Mouse (Mus musculus) hindbrain, postnatal 0 days (tissue): ENCODE data around the gene Top2b. TPM values are rescaled to one million over a fixed set of nuclear protein-coding genes. Genes with fewer than 3 reads are reported as not detected.

Source experiments
- ATAC-seq: fragments of 200-750 bp; cut with Nextera tagmentation; 2 replicates; pipeline ENCODE4 v1.8.0; 2017; ENCODE audit warnings: mild to moderate bottlenecking, moderate TSS enrichment, moderate library complexity
- DNase-seq: peaks from one replicate; pipeline ENCODE4 v3.0.0-alpha.2; 2015; ENCODE audit warnings: low spot score
- H3K27ac ChIP-seq: fragments of 300-500 bp; sonication (generic); 2 replicates; pipeline ENCODE4 v1.5.1; 2014; ENCODE audit warnings: mild to moderate bottlenecking
- H3K27me3 ChIP-seq: fragments of 300-500 bp; sonication (generic); 2 replicates; pipeline ENCODE4 v1.6.1; 2014; ENCODE audit warnings: low read length, mixed read lengths; ENCODE audit not compliant: insufficient read depth
- H3K36me3 ChIP-seq: fragments of 300-500 bp; sonication (generic); 2 replicates; pipeline ENCODE4 v1.6.1; 2014; ENCODE audit warnings: low read length, mixed read lengths; ENCODE audit not compliant: insufficient read depth
- H3K4me1 ChIP-seq: fragments of 300-500 bp; sonication (generic); 2 replicates; pipeline ENCODE4 v1.6.1; 2014; ENCODE audit warnings: antibody characterized with exemption, low read length, mixed read lengths; ENCODE audit not compliant: insufficient read depth
- H3K4me2 ChIP-seq: fragments of 300-500 bp; sonication (generic); 2 replicates; pipeline ENCODE4 v1.6.1; 2014; ENCODE audit warnings: low read depth, mild to moderate bottlenecking, low read length, moderate library complexity, mixed read lengths
- H3K4me3 ChIP-seq: fragments of 300-500 bp; sonication (generic); 2 replicates; pipeline ENCODE4 v1.5.1; 2014; ENCODE audit warnings: low read length
- H3K9ac ChIP-seq: fragments of 300-500 bp; sonication (generic); replicated peaks from 2 replicates; pipeline ENCODE4 v1.6.1; 2014; ENCODE audit warnings: mild to moderate bottlenecking, low read length, moderate library complexity, mixed read lengths
- H3K9me3 ChIP-seq: fragments of 300-500 bp; sonication (generic); 2 replicates; pipeline ENCODE4 v1.6.1; 2016; ENCODE audit warnings: low read length, mixed read lengths
- CTCF ChIP-seq: IDR thresholded peaks from 2 replicates; pipeline ENCODE4 v1.5.1; 2016; ENCODE audit warnings: antibody characterized with exemption, control low read depth, low read depth
- WGBS: fragments of 180-500 bp; shearing (Covaris S2); extraction: QIAGEN DNeasy Blood & Tissue Kit; methylation state at CpG from one replicate; pipeline ENCODE4 v1.1.7; 2014; 5-methylcytosine and 5-hydroxymethylcytosine counted together
- polyA plus RNA-seq: library from polyadenylated mRNA; unstranded; fragments of >200 nt; fragmentation: Nextera tagmentation; extraction: Ambion mirVana; gene quantifications from 2 replicates; pipeline ENCODE4 v1.2.1, GENCODE M21; 2015
- total RNA-seq: library from RNA; depleted of rRNA; stranded (reverse); fragments of >200 nt; gene quantifications from 2 replicates; pipeline ENCODE4 v1.2.3, GENCODE M21; 2014

Gene Top2b
- total and polyA plus RNA-seq, 2 experiments from 2014 or later: 40.9 to 79.0 TPM

GRCm38 (mm10) chr14:16434396-16435171, 69.6 kb downstream of the Top2b start:
- no peak overlapping the region for H3K9ac ChIP-seq
- no peak overlapping the region for H3K4me3 ChIP-seq
- no peaks in the 10 kb centered on the region for H3K27me3 ChIP-seq
- 31% methylated on average over 3 of the region's 3 CpGs for WGBS
- ATAC-seq (peak; percentile 61; the same call in 1 of the 2 replicates), DNase-seq (peak; percentile 76)
- H3K4me1 ChIP-seq: no peaks in the 10 kb centered on the region
- no peak overlapping the region for H3K27ac ChIP-seq
- peak; percentile 90 for TF ChIP-seq CTCF
- no peak overlapping the region for H3K4me2 ChIP-seq
- H3K9me3 ChIP-seq: no peaks in the 10 kb centered on the region
- peaks cover 10% of the 10 kb centered on the region; the same call in 1 of the 2 replicates for H3K36me3 ChIP-seq

- H3K4me2 ChIP-seq: no peak overlapping the region
- TF ChIP-seq CTCF: no peak
- ATAC-seq (no peak), DNase-seq (no peak)
- H3K4me3 ChIP-seq: no peak overlapping the region
- no peak overlapping the region for H3K9ac ChIP-seq
- H3K9me3 ChIP-seq: no peaks in the 10 kb centered on the region
- H3K4me1 ChIP-seq: no peaks in the 10 kb centered on the region
- WGBS: 87% methylated on average over 4 of the region's 4 CpGs
- no peaks in the 10 kb centered on the region for H3K27me3 ChIP-seq
- H3K36me3 ChIP-seq: peaks cover under 1% of the 10 kb centered on the region; the same call in 1 of the 2 replicates
- H3K27ac ChIP-seq: no peak overlapping the region
Measured at GRCm38 (mm10) chr14:16437386-16437785, 72.4 kb downstream of the Top2b start.

GRCm38 (mm10) chr14:16439385-16440126, 74.6 kb downstream of the Top2b start:
- Histone ChIP-seq H3K4me2 (no peak overlapping the region), H3K36me3 (no peaks in the 10 kb centered on the region; the same call in 1 of the 2 replicates), H3K27ac (no peak overlapping the region), H3K9me3 (no peaks in the 10 kb centered on the region), H3K4me3 (no peak overlapping the region), H3K4me1 (no peaks in the 10 kb centered on the region), H3K27me3 (no peaks in the 10 kb centered on the region), H3K9ac (no peak overlapping the region)
- WGBS: 58% methylated on average over 6 of the region's 6 CpGs
- TF ChIP-seq CTCF: no peak
- DNase-seq (no peak), ATAC-seq (no peak)

GRCm38 (mm10) chr14:16444859-16445258, 79.9 kb downstream of the Top2b start:
- Histone ChIP-seq H3K9me3 (no peaks in the 10 kb centered on the region), H3K27me3 (no peaks in the 10 kb centered on the region), H3K4me3 (no peak overlapping the region), H3K27ac (no peak overlapping the region), H3K4me2 (no peak overlapping the region), H3K9ac (no peak overlapping the region), H3K36me3 (no peaks in the 10 kb centered on the region), H3K4me1 (no peaks in the 10 kb centered on the region)
- DNase-seq: no peak
- no peak for TF ChIP-seq CTCF
- 81% methylated on average over 4 of the region's 4 CpGs for WGBS
- ATAC-seq: no peak

GRCm38 (mm10) chr14:16447587-16447986, 82.6 kb downstream of the Top2b start:
- no peak overlapping the region for H3K4me2 ChIP-seq
- TF ChIP-seq CTCF: peak; percentile 63
- no peaks in the 10 kb centered on the region for H3K4me1 ChIP-seq
- DNase-seq (peak; percentile 35), ATAC-seq (peak; percentile 84)
- WGBS: 42% methylated on average over 3 of the region's 3 CpGs
- no peak overlapping the region for H3K9ac ChIP-seq
- no peaks in the 10 kb centered on the region for H3K36me3 ChIP-seq
- H3K27ac ChIP-seq: no peak overlapping the region
- H3K9me3 ChIP-seq: no peaks in the 10 kb centered on the region
- H3K27me3 ChIP-seq: no peaks in the 10 kb centered on the region
- H3K4me3 ChIP-seq: no peak overlapping the region

- Histone ChIP-seq H3K27ac (no peak overlapping the region), H3K4me2 (no peak overlapping the region), H3K9me3 (no peaks in the 10 kb centered on the region), H3K27me3 (no peaks in the 10 kb centered on the region), H3K4me3 (no peak overlapping the region), H3K36me3 (no peaks in the 10 kb centered on the region), H3K4me1 (no peaks in the 10 kb centered on the region), H3K9ac (no peak overlapping the region)
- no peak for DNase-seq
- peak; percentile 43; the same call in 1 of the 2 replicates for ATAC-seq
- TF ChIP-seq CTCF: no peak
- WGBS: 43% methylated on average over 4 of the region's 4 CpGs
Measured at GRCm38 (mm10) chr14:16448269-16448987, 83.4 kb downstream of the Top2b start.
